Mouse (Mus musculus) midbrain, embryonic 11.5 days (tissue): ENCODE measurements around the gene Fam189b. TPM values are rescaled to one million over a fixed set of nuclear protein-coding genes. Genes with fewer than 3 reads are reported as not detected.
"Not testable (repeated sequence)": the region's sequence is repeated elsewhere in the genome, so short reads cannot be mapped to it uniquely, and the experiment has no call there.

ENCODE experiments used
- ATAC-seq: fragments of 200-750 bp; cut with Nextera tagmentation; 2 replicates; pipeline ENCODE4 v1.8.0; 2017; ENCODE audit warnings: moderate TSS enrichment, moderate library complexity; ENCODE audit not compliant: low FRiP score
- DNase-seq: peaks from one replicate; pipeline ENCODE4 v3.0.0; 2015; ENCODE audit warnings: low spot score; ENCODE audit errors: missing footprints
- H3K27ac ChIP-seq: fragments of 300-500 bp; sonication (generic); 2 replicates; pipeline ENCODE4 v1.5.1; 2014; ENCODE audit warnings: low read depth, low read length
- H3K27me3 ChIP-seq: fragments of 300-500 bp; sonication (generic); 2 replicates; pipeline ENCODE4 v1.6.1; 2014; ENCODE audit warnings: mild to moderate bottlenecking, low read length, moderate library complexity, mixed read lengths; ENCODE audit not compliant: control insufficient read depth, insufficient read depth
- H3K36me3 ChIP-seq: fragments of 300-500 bp; sonication (generic); 2 replicates; pipeline ENCODE4 v1.6.1; 2014; ENCODE audit warnings: mild to moderate bottlenecking, low read length, moderate library complexity, mixed read lengths; ENCODE audit not compliant: control insufficient read depth, insufficient read depth
- H3K4me1 ChIP-seq: fragments of 300-500 bp; sonication (generic); 2 replicates; pipeline ENCODE4 v1.6.1; 2014; ENCODE audit warnings: low read length; ENCODE audit not compliant: control insufficient read depth, insufficient read depth
- H3K4me2 ChIP-seq: fragments of 300-500 bp; sonication (generic); 2 replicates; pipeline ENCODE4 v1.6.1; 2014; ENCODE audit warnings: mild to moderate bottlenecking, moderate library complexity
- H3K4me3 ChIP-seq: fragments of 300-500 bp; sonication (generic); 2 replicates; pipeline ENCODE4 v1.5.1; 2014; ENCODE audit warnings: low read depth, low read length
- H3K9ac ChIP-seq: fragments of 300-500 bp; sonication (generic); 2 replicates; pipeline ENCODE4 v1.6.1; 2014; ENCODE audit warnings: low read length
- H3K9me3 ChIP-seq: fragments of 300-500 bp; sonication (generic); 2 replicates; pipeline ENCODE4 v1.6.1; 2016; ENCODE audit warnings: low read length; ENCODE audit not compliant: control insufficient read depth
- WGBS: fragments of 180-500 bp; shearing (Covaris S2); extraction: QIAGEN DNeasy Blood & Tissue Kit; methylation state at CpG from one replicate; pipeline ENCODE4 v1.1.7; 2014; 5-methylcytosine and 5-hydroxymethylcytosine counted together
- polyA plus RNA-seq: library from polyadenylated mRNA; unstranded; fragments of >200 nt; fragmentation: Nextera tagmentation; extraction: Ambion mirVana; gene quantifications from 2 replicates; pipeline ENCODE4 v1.2.1, GENCODE M21; 2014

Gene Fam189b
- polyA plus RNA-seq, 1 experiment from 2014 or later = 20.2 TPM

GRCm38 (mm10) chr3:89148567-89148966, 34.4 kb upstream of the Fam189b start:
- no peak overlapping the region for H3K4me3 ChIP-seq

GRCm38 (mm10) chr3:89152084-89152835, 30.7 kb upstream of the Fam189b start:
- no peak for ATAC-seq
- Histone ChIP-seq H3K9ac (no peak overlapping the region), H3K27ac (no peak overlapping the region), H3K36me3 (no peaks in the 10 kb centered on the region), H3K4me1 (peaks cover 5% of the 10 kb centered on the region), H3K4me3 (no peak overlapping the region), H3K4me2 (no peak overlapping the region), H3K9me3 (no peaks in the 10 kb centered on the region), H3K27me3 (no peaks in the 10 kb centered on the region; the same call in 1 of the 2 replicates)
- WGBS = 63% methylated on average over 17 of the region's 17 CpGs
- no peak for DNase-seq

More at GRCm38 (mm10) chr3:89148567-89148966, 34.4 kb upstream of the Fam189b start:
- Histone ChIP-seq H3K9ac (no peak overlapping the region), H3K36me3 (no peaks in the 10 kb centered on the region), H3K9me3 (no peaks in the 10 kb centered on the region), H3K27ac (no peak overlapping the region), H3K27me3 (peaks cover 5% of the 10 kb centered on the region; the same call in 1 of the 2 replicates), H3K4me1 (peaks cover 7% of the 10 kb centered on the region), H3K4me2 (no peak overlapping the region)
- DNase-seq (no peak), ATAC-seq (no peak)
- WGBS = 70% methylated on average over 14 of the region's 14 CpGs

- Histone ChIP-seq H3K9ac (no peak overlapping the region), H3K27me3 (no peaks in the 10 kb centered on the region), H3K4me2 (no peak overlapping the region), H3K36me3 (no peaks in the 10 kb centered on the region), H3K4me3 (no peak overlapping the region), H3K9me3 (no peaks in the 10 kb centered on the region), H3K4me1 (peaks cover 4% of the 10 kb centered on the region; the same call in 1 of the 2 replicates), H3K27ac (no peak overlapping the region)
- 90% methylated on average over 8 of the region's 8 CpGs for WGBS
- ATAC-seq (no peak), DNase-seq (no peak)
Observed at GRCm38 (mm10) chr3:89156951-89157350, 26.0 kb upstream of the Fam189b start.

GRCm38 (mm10) chr3:89158651-89159050, 24.3 kb upstream of the Fam189b start:
- Histone ChIP-seq H3K9ac (no peak overlapping the region; the same call in 1 of the 2 replicates), H3K4me3 (peak overlapping the region; percentile 72), H3K27ac (no peak overlapping the region), H3K4me2 (peak overlapping the region; percentile 98), H3K36me3 (no peaks in the 10 kb centered on the region), H3K9me3 (no peaks in the 10 kb centered on the region), H3K4me1 (peaks cover 4% of the 10 kb centered on the region; the same call in 1 of the 2 replicates), H3K27me3 (no peaks in the 10 kb centered on the region)
- WGBS = 22% methylated on average over 7 of the region's 7 CpGs
- DNase-seq (no peak), ATAC-seq (no peak)

GRCm38 (mm10) chr3:89159211-89159610, 23.7 kb upstream of the Fam189b start:
- ATAC-seq (no peak), DNase-seq (peak; percentile 94)
- no peaks in the 10 kb centered on the region for H3K36me3 ChIP-seq
- H3K9me3 ChIP-seq = no peaks in the 10 kb centered on the region
- peak overlapping the region; percentile 72 for H3K4me3 ChIP-seq
- peaks cover 7% of the 10 kb centered on the region; the same call in 1 of the 2 replicates for H3K4me1 ChIP-seq
- H3K9ac ChIP-seq = peak overlapping the region; percentile 71
- H3K4me2 ChIP-seq = peak overlapping the region; percentile 98
- WGBS = under 1% methylated on average over 13 of the region's 13 CpGs
- H3K27ac ChIP-seq = no peak overlapping the region
- no peaks in the 10 kb centered on the region for H3K27me3 ChIP-seq

GRCm38 (mm10) chr3:89159616-89160344, 23.2 kb upstream of the Fam189b start, which contains the start of gene Hcn3:
Gene Hcn3, minus strand, starts transcription at chr3:89160196.
- H3K9ac ChIP-seq = peak within 1 kb of the TSS; percentile 71
- H3K27me3 ChIP-seq = no peaks in the 10 kb centered on the region
- DNase-seq (peak; percentile 96), ATAC-seq (peak; percentile 81)
- no peaks in the 10 kb centered on the region for H3K36me3 ChIP-seq
- no peak within 1 kb of the TSS for H3K27ac ChIP-seq
- H3K4me3 ChIP-seq = peak within 1 kb of the TSS; percentile 72
- WGBS = 1% methylated on average over 58 of the region's 66 CpGs
- H3K4me1 ChIP-seq = peaks cover 7% of the 10 kb centered on the region; the same call in 1 of the 2 replicates
- H3K9me3 ChIP-seq = no peaks in the 10 kb centered on the region
- H3K4me2 ChIP-seq = peak within 1 kb of the TSS; percentile 98

GRCm38 (mm10) chr3:89161207-89161606, 21.7 kb upstream of the Fam189b start:
- H3K27me3 ChIP-seq, H3K9ac ChIP-seq, ATAC-seq, H3K36me3 ChIP-seq, H3K27ac ChIP-seq, H3K9me3 ChIP-seq, H3K4me2 ChIP-seq, H3K4me3 ChIP-seq, DNase-seq: not testable (repeated sequence)
- peaks cover 17% of the 10 kb centered on the region for H3K4me1 ChIP-seq

GRCm38 (mm10) chr3:89161786-89162185, 21.2 kb upstream of the Fam189b start:
- H3K4me1 ChIP-seq = peaks cover 18% of the 10 kb centered on the region
- DNase-seq = no peak

GRCm38 (mm10) chr3:89163123-89163522, 19.8 kb upstream of the Fam189b start:
- Histone ChIP-seq H3K36me3 (peaks cover 3% of the 10 kb centered on the region; the same call in 1 of the 2 replicates), H3K9ac (no peak overlapping the region), H3K4me2 (no peak overlapping the region), H3K27me3 (no peaks in the 10 kb centered on the region), H3K4me1 (peaks cover 16% of the 10 kb centered on the region), H3K27ac (no peak overlapping the region), H3K9me3 (no peaks in the 10 kb centered on the region), H3K4me3 (no peak overlapping the region)
- WGBS = 84% methylated on average over 1 of the region's 1 CpGs
- DNase-seq (no peak), ATAC-seq (no peak)

More at GRCm38 (mm10) chr3:89161786-89162185, 21.2 kb upstream of the Fam189b start:
- WGBS = 74% methylated on average over 4 of the region's 4 CpGs
- Histone ChIP-seq H3K36me3 (no peaks in the 10 kb centered on the region; the same call in 1 of the 2 replicates), H3K9me3 (no peaks in the 10 kb centered on the region), H3K9ac (no peak overlapping the region), H3K27ac (no peak overlapping the region), H3K4me3 (no peak overlapping the region), H3K4me2 (no peak overlapping the region), H3K27me3 (no peaks in the 10 kb centered on the region)
- ATAC-seq = no peak
